Comparison of ENCODE assay signal across 17 mouse cellular contexts in genomic region chr6:105447208-105447607, GRCm38 (mm10).
"Had no signal": no experiment of that assay in that cellular context is flagged by ENCODE, and none has a peak within 500 bp of the region (broad histone marks: within the 10 kb centered on the region; RNA-seq: fewer than 3 reads in every experiment).

No protein-coding gene starts in this region.

- H3K27me3 ChIP-seq: neural tube, embryonic 12.5 days; neural tube, embryonic 13.5 days; neural tube, embryonic 15.5 days; stomach, embryonic 15.5 days had no signal

- H3K9ac ChIP-seq: neural tube, embryonic 12.5 days; neural tube, embryonic 13.5 days; neural tube, embryonic 15.5 days; stomach, embryonic 15.5 days had no signal

- DNase-seq: retina, postnatal 1 day; right cerebral cortex, adult 18-20 months; right cerebral cortex, postnatal 14 days; right cerebral cortex, postnatal 25 days; right cerebral cortex, postnatal 4 days; spleen, adult 18-20 months; thymus, adult 18-20 months; thymus, adult 2 months; thymus, postnatal 14 days; thymus, postnatal 25 days; thymus, postnatal 36 days; thymus, postnatal 4 days had no signal

- H3K36me3 ChIP-seq: neural tube, embryonic 12.5 days; neural tube, embryonic 13.5 days; neural tube, embryonic 15.5 days; stomach, embryonic 15.5 days had no signal

- H3K4me3 ChIP-seq: neural tube, embryonic 12.5 days; neural tube, embryonic 13.5 days; neural tube, embryonic 15.5 days; stomach, embryonic 15.5 days had no signal

- H3K9me3 ChIP-seq: neural tube, embryonic 12.5 days; neural tube, embryonic 13.5 days; neural tube, embryonic 15.5 days; stomach, embryonic 15.5 days had no signal

- H3K4me2 ChIP-seq: neural tube, embryonic 12.5 days; neural tube, embryonic 13.5 days; neural tube, embryonic 15.5 days; stomach, embryonic 15.5 days had no signal

- H3K4me1 ChIP-seq: neural tube, embryonic 12.5 days; neural tube, embryonic 13.5 days; neural tube, embryonic 15.5 days; stomach, embryonic 15.5 days had no signal

- H3K27ac ChIP-seq: neural tube, embryonic 12.5 days; neural tube, embryonic 13.5 days; neural tube, embryonic 15.5 days; stomach, embryonic 15.5 days; stomach, postnatal 0 days had no signal
